Mouse (Mus musculus) central nervous system, embryonic 18 days (tissue): Measurements from ENCODE around the gene Nin. TPM values are rescaled to one million over a fixed set of nuclear protein-coding genes. Genes with fewer than 3 reads are reported as not detected.

Experiments
- polyA plus RNA-seq: library from polyadenylated mRNA; depleted of rRNA; stranded (reverse); fragments of >200 nt; gene quantifications from 2 replicates; pipeline ENCODE4 v1.2.3, GENCODE M21; 2012; rRNA removed

The Nin gene
- polyA plus RNA-seq, result 43.4 and 44.7 TPM in 2 replicates

GRCm38 (mm10) chr12:70113351-70113750 is at the start of gene Nin:
Gene Nin (minus strand): TSS chr12:70113717.

GRCm38 (mm10) chr12:70153842-70154241 is 40.3 kb upstream of the Nin start, which contains the start of gene Abhd12b:
Gene Abhd12b (plus strand): TSS chr12:70154142.

GRCm38 (mm10) chr12:69986786-69987497 is 126.6 kb downstream of the Nin start, which contains the start of gene Sav1:
Gene Sav1 (minus strand): TSS chr12:69987002.

Other genes with a start within 250 kb of the Nin start
- gene Atl1, start 221.1 kb downstream of the Nin start, polyA plus RNA-seq, result 95.8 and 107 TPM in 2 replicates
- 25.4 and 26.7 TPM in 2 replicates for gene Map4k5, start 220.5 kb downstream of the Nin start, polyA plus RNA-seq
- 29.6 and 32.8 TPM in 2 replicates for gene Sav1, start 126.7 kb downstream of the Nin start, polyA plus RNA-seq
- gene Abhd12b, start 40.4 kb upstream of the Nin start, polyA plus RNA-seq, result 0.13 and 0.25 TPM in 2 replicates
- 6.2 and 6.6 TPM in 2 replicates for gene Pygl, start 117.8 kb upstream of the Nin start, polyA plus RNA-seq
- gene Trim9, start 233.9 kb upstream of the Nin start, polyA plus RNA-seq, result 84.1 and 88.1 TPM in 2 replicates